Mouse (Mus musculus) embryo, embryonic 11.5 days (tissue): ENCODE results near the gene Rnd2.
"Not testable (repeated sequence)": the region's sequence is repeated elsewhere in the genome, so short reads cannot be mapped to it uniquely, and the experiment has no call there.

ENCODE experiments used
- DNase-seq: peaks from one replicate; pipeline ENCODE4 v3.0.0-alpha.2; 2012; ENCODE audit warnings: low read depth, low spot score

Gene Rnd2

DNA sequence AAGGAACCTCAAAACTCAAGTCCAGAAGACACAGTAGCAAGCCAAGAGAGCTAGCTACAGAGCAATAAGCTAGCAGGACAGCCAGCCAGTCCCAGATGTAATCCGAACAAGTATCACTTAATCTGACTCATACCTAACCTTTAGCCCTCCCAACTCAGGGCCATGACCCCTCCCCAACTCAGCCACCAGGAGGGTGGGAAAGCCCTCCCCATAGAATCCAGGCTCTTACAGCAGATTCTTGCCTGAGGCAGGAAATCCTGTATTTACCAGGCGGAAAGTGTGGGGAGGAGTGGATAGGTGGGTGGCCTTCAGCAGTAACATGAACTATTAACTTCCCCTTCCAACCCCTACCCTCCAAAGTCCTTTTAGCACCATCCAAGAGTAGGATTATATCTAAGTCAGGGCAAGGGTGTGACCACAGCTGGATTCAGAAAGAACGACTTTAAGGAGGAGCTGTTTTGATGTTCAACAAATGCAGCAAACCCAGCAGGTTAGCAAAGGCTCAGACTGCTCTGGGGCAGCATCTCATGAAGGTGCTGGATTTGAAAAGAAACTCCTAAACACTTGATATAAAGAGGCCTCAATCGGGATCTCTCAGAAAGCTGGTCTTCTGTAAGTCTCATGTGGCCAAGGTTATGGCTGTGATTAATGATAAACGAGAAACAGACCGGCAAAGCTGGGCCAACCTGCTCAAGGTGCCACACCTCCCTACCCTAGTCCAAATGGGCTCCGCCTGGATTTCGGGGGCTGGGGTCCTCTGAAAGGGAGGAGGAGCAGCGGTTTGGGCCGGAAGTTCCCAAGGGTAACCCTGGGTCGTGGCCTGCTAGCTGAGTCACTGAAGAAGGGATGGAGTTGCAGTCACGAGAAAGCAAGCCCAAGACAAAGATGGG is at the start of gene Rnd2:
Gene Rnd2, plus strand, starts transcription at position 789 of the 890 bp plus-strand sequence.
- DNase-seq: no peak

DNA sequence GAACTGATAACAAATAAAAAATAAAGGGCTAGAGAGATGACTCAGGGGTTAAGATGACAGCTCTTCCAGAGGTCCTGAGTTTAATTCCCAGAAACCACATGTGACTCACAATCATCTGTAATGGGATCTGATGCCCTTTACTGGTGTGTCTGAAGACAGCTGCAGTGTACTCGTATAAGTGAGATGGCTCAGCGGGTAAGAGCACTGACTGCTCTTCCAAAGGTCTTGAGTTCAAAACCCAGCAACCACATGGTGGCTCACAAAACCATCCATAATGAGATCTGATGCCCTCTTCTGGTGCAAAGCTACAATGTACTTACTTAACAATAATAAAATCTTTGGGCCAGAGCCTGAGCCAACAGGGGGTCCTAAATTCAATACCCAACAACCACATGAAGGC is 49.5 kb upstream of the Rnd2 start:
- no peak for DNase-seq

DNA sequence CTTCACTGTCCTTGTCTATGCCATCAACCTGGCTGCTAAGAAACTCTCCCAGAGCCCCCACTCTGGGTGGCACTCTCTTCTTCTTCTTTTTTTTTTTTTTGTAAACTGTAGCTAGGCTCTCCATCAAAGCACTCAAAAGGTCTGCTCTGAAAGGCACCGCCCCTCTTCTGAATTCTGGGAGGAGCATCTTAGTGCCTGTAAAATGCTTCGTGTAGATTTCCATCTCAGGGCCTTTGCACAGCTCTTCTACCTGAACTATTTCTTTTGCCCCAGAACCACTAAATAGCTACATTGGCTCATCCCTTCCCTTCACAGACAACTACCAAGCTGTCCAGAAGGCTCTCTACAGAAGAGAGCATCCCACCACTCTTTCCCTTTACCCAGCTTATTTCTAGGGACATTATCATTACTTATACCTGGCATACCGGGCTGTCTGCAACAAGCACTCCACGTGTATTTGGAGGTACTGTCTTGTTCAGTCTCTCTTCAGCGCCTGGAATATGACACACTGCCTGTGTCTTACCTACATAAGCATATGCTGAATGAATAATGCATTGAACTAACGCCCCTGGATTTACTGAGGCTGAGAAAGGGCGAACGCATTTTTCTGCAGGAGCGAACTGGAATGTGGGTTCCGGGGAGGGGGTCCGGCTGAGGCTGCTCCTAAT is 48.2 kb upstream of the Rnd2 start:
- no peak for DNase-seq

DNA sequence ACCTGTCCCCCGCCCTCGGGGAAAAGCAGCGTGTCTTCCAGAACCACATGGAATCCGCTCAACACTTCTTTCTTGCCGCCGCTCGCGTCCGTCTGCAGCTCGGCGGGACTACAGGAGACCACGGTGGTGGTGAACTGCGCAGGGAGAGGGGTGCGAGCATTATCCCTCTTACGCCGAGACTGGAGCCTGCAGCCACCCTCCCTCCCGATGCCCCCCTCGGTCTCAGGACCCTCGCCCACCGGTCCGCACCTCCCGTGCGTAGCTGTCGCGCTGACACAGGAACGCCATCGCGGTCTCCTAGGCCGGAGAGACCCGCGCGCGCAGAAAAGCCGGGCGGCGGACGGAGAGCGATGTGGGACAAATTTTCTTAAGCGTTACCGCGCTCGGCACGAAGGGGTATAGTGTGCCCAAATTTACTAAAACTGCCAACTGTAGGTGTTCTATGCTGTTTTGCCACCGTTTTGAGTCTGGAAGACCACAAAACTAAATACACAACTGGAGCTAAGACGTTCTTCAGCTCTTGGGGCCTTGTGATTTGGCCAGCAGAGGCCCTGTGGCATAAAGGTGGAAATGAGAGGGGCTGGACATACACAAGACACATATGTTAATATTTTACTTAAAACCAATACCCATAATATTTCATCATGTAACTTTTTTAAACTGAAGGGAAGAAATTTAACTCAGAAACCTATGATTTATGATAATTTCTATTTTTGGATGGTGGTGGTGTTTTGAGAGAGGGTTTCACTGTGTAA is 47.5 kb upstream of the Rnd2 start, which contains the start of gene Aarsd1:
Gene Aarsd1, minus strand, starts transcription at position 515 of the 755 bp plus-strand sequence.
- peak; percentile 76 for DNase-seq

- no peak for DNase-seq
These were observed 45.8 kb upstream of the Rnd2 start for GRCm38 (mm10) chr11:101418991-101419390.

DNA sequence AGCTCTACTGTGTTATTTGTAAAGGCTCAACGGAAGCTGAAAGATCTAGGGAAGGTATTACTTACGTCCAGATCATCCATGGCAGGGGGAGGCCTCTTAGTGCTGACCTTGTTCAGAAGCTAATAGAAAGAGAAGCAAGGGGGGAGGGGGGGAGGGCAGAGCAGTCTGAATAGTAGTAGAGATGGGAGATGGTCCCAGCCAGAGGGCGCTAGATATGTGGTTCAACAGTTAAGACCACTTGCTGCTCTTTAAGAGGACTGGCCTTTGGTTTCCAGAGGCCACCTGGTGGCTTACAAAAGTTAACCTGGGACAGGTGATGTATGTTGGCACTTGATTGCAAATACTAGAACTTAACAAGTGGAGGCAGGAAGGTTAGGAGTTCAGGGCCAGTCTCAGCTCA is 45.2 kb upstream of the Rnd2 start:
- no peak for DNase-seq

- no peak for DNase-seq
These were observed 44.7 kb upstream of the Rnd2 start for GRCm38 (mm10) chr11:101420148-101420547.

GRCm38 (mm10) chr11:101424105-101424851 is 40.5 kb upstream of the Rnd2 start, which contains the start of gene Gm27029:
Gene Gm27029, minus strand, starts transcription at chr11:101424796.
- DNase-seq: no peak

DNA sequence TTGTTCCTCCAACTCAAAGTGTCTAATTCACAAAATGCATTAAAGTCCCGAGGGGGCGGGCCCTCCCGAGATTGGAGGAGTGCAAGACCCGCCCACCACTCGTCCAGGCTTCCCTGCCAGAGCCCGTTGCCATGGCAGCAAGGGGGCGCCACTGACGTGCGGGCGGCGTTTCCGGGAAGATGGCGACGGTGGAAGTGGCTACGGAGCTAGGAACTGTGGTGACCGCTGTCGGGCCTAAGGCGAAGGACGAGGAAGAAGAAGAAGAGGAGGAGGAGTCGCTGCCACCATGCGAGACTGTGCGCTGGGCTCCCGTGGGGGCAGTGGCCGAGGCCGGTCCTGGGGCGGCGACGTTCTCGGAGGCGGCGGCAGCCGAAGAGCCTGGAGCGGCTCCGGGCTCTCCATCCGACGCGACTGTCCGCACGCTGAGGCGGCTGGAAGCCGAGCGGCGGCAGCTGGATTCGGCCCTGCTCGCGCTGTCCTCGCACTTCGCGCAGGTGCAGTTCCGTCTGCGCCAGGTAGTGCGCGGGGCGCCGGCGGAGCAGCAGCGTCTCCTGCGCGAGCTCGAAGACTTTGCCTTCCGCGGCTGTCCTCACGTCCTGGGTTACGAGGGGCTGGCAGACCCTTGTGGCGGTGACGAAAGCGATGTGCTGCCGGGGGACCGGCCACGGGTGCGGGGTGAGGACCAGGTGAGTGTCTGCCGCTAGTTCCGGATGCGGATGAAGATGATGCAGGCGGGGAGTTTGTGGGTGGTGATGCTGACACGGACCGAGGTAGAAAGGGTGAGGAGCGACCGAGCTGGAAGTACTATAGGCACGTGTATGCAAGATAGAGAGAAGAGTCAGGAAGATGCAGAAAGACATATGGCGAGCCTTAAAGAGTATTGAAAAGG is 39.6 kb upstream of the Rnd2 start, which contains the start of the genes Rundc1 and Ptges3l:
Gene Rundc1, plus strand, starts transcription at position 161 of the 889 bp plus-strand sequence.
Gene Ptges3l, minus strand, starts transcription at position 409 of the 889 bp plus-strand sequence.
- DNase-seq: peak; percentile 91

- no peak for DNase-seq
These were observed 38.6 kb upstream of the Rnd2 start for GRCm38 (mm10) chr11:101426165-101426564.

GRCm38 (mm10) chr11:101431327-101431726 is 33.5 kb upstream of the Rnd2 start:
- DNase-seq: no peak

DNA sequence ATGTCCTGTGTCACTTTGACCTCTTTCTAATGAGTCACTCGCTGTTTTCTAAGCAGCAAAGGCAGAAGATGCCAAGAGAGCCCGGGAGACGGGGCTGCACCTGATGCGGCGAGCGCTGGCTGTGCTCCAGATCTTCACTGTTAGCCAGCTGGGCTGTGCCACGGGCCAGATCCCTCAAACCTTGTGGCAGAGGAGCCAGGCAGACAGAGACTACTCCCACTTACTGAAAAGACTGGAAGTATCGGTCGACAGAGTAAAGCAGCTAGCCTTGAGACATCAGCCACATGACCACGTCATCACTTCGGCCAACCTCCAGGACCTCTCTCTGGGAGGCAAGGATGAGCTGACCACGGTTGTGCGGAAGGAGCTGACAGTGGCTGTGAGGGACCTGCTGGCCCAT is 31.4 kb upstream of the Rnd2 start:
- no peak for DNase-seq

DNA sequence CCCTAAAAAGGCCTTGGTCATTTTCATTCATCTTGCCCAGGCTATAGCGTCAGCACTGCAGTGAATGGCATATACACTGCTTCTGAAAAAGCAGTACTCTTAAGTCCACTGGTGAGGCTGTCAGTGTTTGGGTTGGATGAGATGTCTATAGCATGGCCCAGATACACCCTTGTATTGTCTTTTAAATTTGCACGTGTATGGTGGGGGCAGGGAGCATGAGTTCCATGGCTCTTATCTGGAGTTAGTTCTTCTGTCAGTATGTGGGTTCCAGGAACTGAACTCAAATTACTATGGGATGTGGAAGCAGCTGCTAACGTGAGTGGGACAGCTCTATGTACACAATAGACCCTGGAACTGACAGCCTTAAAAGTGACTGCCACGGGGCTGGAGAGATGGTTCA is 29.0 kb upstream of the Rnd2 start:
- DNase-seq: no peak

GRCm38 (mm10) chr11:101436916-101437315 is 27.9 kb upstream of the Rnd2 start:
- no peak for DNase-seq

GRCm38 (mm10) chr11:101438006-101438405 is 26.8 kb upstream of the Rnd2 start:
- DNase-seq: not testable (repeated sequence)

GRCm38 (mm10) chr11:101441450-101442126 is 23.2 kb upstream of the Rnd2 start:
- DNase-seq: not testable (repeated sequence)

DNA sequence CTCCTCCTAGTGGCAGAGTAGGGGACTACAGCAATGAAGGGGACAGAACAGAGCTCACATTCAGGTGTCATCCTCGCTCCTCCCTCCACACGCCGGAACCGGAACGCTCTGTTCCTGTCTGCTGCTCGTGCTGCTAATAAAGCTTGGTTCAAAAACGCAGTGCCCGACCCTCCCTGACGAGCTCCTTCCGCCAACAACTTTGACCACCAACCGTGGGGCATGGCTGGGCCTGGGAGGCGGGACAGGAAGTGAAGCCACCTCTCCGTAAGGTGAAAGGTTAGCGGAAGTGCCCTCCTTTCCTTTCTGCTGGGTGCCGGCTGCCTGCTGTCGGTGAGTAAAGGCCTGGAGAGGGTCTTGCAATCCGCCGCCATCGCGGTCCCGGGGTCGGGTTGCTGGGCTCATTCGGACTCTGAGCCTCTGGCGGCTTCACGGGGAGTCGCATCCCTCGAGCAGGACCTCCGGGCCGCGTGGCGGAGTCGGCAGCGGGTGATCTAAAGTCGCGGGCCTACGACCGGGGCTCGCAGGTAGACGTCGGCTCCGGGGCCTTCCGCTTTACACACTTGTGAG is 22.6 kb upstream of the Rnd2 start, which contains the start of gene Rpl27:
Gene Rpl27, plus strand, starts transcription at position 172 of the 567 bp plus-strand sequence.
- peak; percentile 98 for DNase-seq

- no peak for DNase-seq
These were observed 22.0 kb upstream of the Rnd2 start for GRCm38 (mm10) chr11:101442760-101443159.

- no peak for DNase-seq
These were observed 18.5 kb upstream of the Rnd2 start for GRCm38 (mm10) chr11:101446319-101446718.
